Mouse (Mus musculus): ENCODE data around the gene Tns1. TPM values are rescaled to one million over a fixed set of nuclear protein-coding genes. Genes with fewer than 3 reads are reported as not detected.
A peak's percentile ranks its signal among the peaks of the same experiment; 100 is the strongest.

Tns1 gene
- polyA plus RNA-seq, 1 experiment, result 111 TPM

DNA sequence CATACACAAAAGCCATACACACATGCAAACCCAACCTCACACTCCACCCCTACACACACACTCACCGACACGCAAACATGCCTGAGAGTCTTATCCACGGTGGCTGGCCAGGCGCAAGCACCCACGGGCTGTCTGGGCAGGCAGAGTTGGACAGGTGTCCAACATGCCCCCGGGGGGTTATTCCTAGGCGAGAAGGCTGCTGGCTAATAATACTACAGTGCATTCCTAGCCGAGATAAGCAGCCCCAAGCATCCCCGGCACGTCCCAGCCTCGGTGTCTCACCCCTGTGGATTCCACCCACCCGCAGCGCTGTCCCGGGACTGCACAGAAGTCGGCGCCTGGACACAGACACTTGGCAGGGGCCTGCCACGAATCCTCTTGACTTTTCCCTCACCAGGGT lies 74.8 kb downstream of the Tns1 start:
- H3K4me2 ChIP-seq (ENCODE audit: low read depth), result peak overlapping the region; percentile 20
- no peak overlapping the region for H3K4me3 ChIP-seq
- H3K79me2 ChIP-seq (ENCODE audit: control insufficient read depth, insufficient read depth), result peaks cover 10% of the 10 kb centered on the region
- no peaks in the 10 kb centered on the region for H3K27me3 ChIP-seq (ENCODE audit: control insufficient read depth, insufficient read depth, insufficient read length)
- H3K36me3 ChIP-seq (ENCODE audit: control insufficient read depth, insufficient read depth), result no peaks in the 10 kb centered on the region
- H3ac ChIP-seq (ENCODE audit: control insufficient read depth, insufficient read length), result no peak overlapping the region
- TF ChIP-seq TCF12 (IDR thresholded peaks at IDR 0.05; ENCODE audit: insufficient read depth, poor library complexity, severe bottlenecking) (peak; percentile 68), E2F4 (IDR thresholded peaks at IDR 0.05; ENCODE audit: insufficient read depth) (no peak), POLR2AphosphoS2 (IDR thresholded peaks at IDR 0.05; ENCODE audit: insufficient read length, low read depth) (no peak), POLR2A (IDR thresholded peaks at IDR 0.05; ENCODE audit: insufficient read length, low read depth) (no peak), MYOD1 (IDR thresholded peaks at IDR 0.05; ENCODE audit: control insufficient read depth in 1 of 3, insufficient read length in 2 of 3, low read depth in 2 of 3) (peak in 2 of 3 experiments; percentile 87 to 93), SRF (IDR thresholded peaks at IDR 0.05; ENCODE audit: control insufficient read depth, insufficient read length, low read depth) (no peak), TCF3 (IDR thresholded peaks at IDR 0.05; ENCODE audit: insufficient read length, low read depth) (peak; percentile 36), REST (IDR thresholded peaks at IDR 0.05; ENCODE audit: insufficient read depth, insufficient read length) (no peak), MAX (IDR thresholded peaks at IDR 0.05; ENCODE audit: low read depth) (no peak), CEBPB (IDR thresholded peaks at IDR 0.05; ENCODE audit: insufficient read depth, poor library complexity, severe bottlenecking) (no peak), MYOG (IDR thresholded peaks at IDR 0.05; ENCODE audit: control insufficient read depth in 1 of 3, insufficient read depth in 1 of 3, insufficient read length in 2 of 3, low read depth in 2 of 3) (peak; percentile 20 to 92 (median 88))

DNA sequence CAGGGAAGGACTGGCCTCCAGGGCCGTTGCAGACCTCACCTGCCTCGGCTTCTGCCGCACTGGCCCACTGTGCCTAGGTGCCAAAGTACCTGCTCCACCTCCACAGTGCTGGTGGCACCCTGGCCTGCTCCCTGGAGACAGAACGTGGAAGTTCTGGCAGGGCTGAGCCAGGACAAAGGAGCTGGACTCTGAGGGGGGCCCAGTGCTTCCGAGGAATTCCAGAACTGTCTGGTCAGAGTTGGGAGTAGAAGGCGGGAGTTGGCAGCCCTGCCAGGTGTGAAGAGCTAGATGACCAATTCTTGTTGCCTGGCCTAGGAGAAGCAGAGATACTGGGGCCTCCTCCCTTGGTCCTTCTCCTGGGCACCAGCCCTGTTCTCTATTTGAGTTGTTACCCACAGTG lies 76.5 kb downstream of the Tns1 start:
- no peak overlapping the region for H3K4me2 ChIP-seq (ENCODE audit: low read depth)
- H3ac ChIP-seq (ENCODE audit: control insufficient read depth, insufficient read length), result no peak overlapping the region
- no peak overlapping the region for H3K4me3 ChIP-seq
- TF ChIP-seq MAX (IDR thresholded peaks at IDR 0.05; ENCODE audit: low read depth), result no peak
- TF ChIP-seq USF1 (IDR thresholded peaks at IDR 0.05; ENCODE audit: low read depth), result no peak
- TF ChIP-seq CEBPB (IDR thresholded peaks at IDR 0.05; ENCODE audit: insufficient read depth, poor library complexity, severe bottlenecking), result no peak
- TF ChIP-seq MYOD1 (IDR thresholded peaks at IDR 0.05; ENCODE audit: control insufficient read depth in 1 of 3, insufficient read length in 2 of 3, low read depth in 2 of 3), result no peak
- TF ChIP-seq MYOG (IDR thresholded peaks at IDR 0.05; ENCODE audit: control insufficient read depth in 1 of 3, insufficient read depth in 1 of 3, insufficient read length in 2 of 3, low read depth in 2 of 3), result no peak
- TF ChIP-seq TCF12 (IDR thresholded peaks at IDR 0.05; ENCODE audit: insufficient read depth, poor library complexity, severe bottlenecking), result no peak
- no peak for TF ChIP-seq POLR2A (IDR thresholded peaks at IDR 0.05; ENCODE audit: insufficient read length, low read depth)
- TF ChIP-seq SRF (IDR thresholded peaks at IDR 0.05; ENCODE audit: control insufficient read depth, insufficient read length, low read depth), result no peak
- no peak for TF ChIP-seq TCF3 (IDR thresholded peaks at IDR 0.05; ENCODE audit: insufficient read length, low read depth)
- TF ChIP-seq REST (IDR thresholded peaks at IDR 0.05; ENCODE audit: insufficient read depth, insufficient read length), result no peak
- no peak for TF ChIP-seq POLR2AphosphoS2 (IDR thresholded peaks at IDR 0.05; ENCODE audit: insufficient read length, low read depth)
- no peak for TF ChIP-seq E2F4 (IDR thresholded peaks at IDR 0.05; ENCODE audit: insufficient read depth)
- no peaks in the 10 kb centered on the region for H3K27me3 ChIP-seq (ENCODE audit: control insufficient read depth, insufficient read depth, insufficient read length)
- H3K36me3 ChIP-seq (ENCODE audit: control insufficient read depth, insufficient read depth), result no peaks in the 10 kb centered on the region
- H3K79me2 ChIP-seq (ENCODE audit: control insufficient read depth, insufficient read depth), result peaks cover under 1% of the 10 kb centered on the region

DNA sequence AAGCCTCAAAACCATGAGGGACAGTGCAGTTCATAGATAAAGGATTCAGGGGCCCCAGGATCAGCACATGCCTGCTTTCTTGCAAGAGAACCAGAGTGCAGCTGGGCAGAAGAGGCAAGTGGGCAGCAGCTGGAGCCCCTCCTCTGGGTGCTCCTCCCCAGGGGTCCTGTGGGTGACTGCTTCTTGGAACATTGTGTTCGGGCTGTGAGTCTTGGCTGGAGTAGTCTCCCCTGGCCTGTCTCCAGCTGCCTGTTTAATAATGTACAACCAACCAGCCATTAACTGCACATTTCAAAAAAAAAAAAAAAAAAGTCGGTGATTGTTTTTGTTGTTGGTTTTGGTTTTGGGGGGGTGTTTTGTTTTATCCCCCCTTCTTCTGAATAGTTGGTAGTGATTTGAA lies 76.9 kb downstream of the Tns1 start:
- Histone ChIP-seq H3ac (ENCODE audit: control insufficient read depth, insufficient read length) (no peak overlapping the region), H3K36me3 (ENCODE audit: control insufficient read depth, insufficient read depth) (no peaks in the 10 kb centered on the region), H3K4me2 (ENCODE audit: low read depth) (no peak overlapping the region), H3K27me3 (ENCODE audit: control insufficient read depth, insufficient read depth, insufficient read length) (no peaks in the 10 kb centered on the region), H3K79me2 (ENCODE audit: control insufficient read depth, insufficient read depth) (no peaks in the 10 kb centered on the region), H3K4me3 (no peak overlapping the region)
- TF ChIP-seq MYOD1 (IDR thresholded peaks at IDR 0.05; ENCODE audit: control insufficient read depth in 1 of 3, insufficient read length in 2 of 3, low read depth in 2 of 3), result peak in 1 of 3 experiments; percentile 2
- no peak for TF ChIP-seq MAX (IDR thresholded peaks at IDR 0.05; ENCODE audit: low read depth)
- TF ChIP-seq TCF3 (IDR thresholded peaks at IDR 0.05; ENCODE audit: insufficient read length, low read depth), result no peak

DNA sequence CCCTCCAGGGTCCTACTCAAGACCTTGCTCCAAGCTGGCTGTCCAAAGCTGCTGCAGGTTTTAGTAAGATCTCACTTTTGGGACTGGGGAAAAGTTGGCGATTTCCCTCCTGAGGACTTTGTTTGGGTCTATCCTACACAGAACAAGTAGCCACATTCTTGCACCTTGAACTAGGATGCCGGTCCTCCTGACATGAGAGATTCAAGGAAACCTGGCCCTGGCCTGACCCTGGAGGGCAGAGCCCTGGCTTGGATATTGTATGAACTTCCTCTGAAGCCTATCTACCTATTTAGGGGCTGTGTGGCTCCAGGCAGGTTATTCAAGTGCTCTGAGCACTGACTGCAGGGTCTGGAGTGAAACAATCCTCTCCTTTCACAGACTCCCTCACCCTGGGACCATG lies 79.2 kb downstream of the Tns1 start:
- no peaks in the 10 kb centered on the region for H3K79me2 ChIP-seq (ENCODE audit: control insufficient read depth, insufficient read depth)
- no peaks in the 10 kb centered on the region for H3K36me3 ChIP-seq (ENCODE audit: control insufficient read depth, insufficient read depth)
- no peak overlapping the region for H3K4me3 ChIP-seq
- TF ChIP-seq E2F4 (IDR thresholded peaks at IDR 0.05; ENCODE audit: insufficient read depth) (no peak), TCF3 (IDR thresholded peaks at IDR 0.05; ENCODE audit: insufficient read length, low read depth) (no peak), USF1 (IDR thresholded peaks at IDR 0.05; ENCODE audit: low read depth) (no peak), CEBPB (IDR thresholded peaks at IDR 0.05; ENCODE audit: insufficient read depth, poor library complexity, severe bottlenecking) (no peak), MYOD1 (IDR thresholded peaks at IDR 0.05; ENCODE audit: control insufficient read depth in 1 of 3, insufficient read length in 2 of 3, low read depth in 2 of 3) (no peak), MAX (IDR thresholded peaks at IDR 0.05; ENCODE audit: low read depth) (no peak), POLR2A (IDR thresholded peaks at IDR 0.05; ENCODE audit: insufficient read length, low read depth) (no peak), POLR2AphosphoS2 (IDR thresholded peaks at IDR 0.05; ENCODE audit: insufficient read length, low read depth) (no peak), SRF (IDR thresholded peaks at IDR 0.05; ENCODE audit: control insufficient read depth, insufficient read length, low read depth) (no peak), REST (IDR thresholded peaks at IDR 0.05; ENCODE audit: insufficient read depth, insufficient read length) (no peak), TCF12 (IDR thresholded peaks at IDR 0.05; ENCODE audit: insufficient read depth, poor library complexity, severe bottlenecking) (no peak), MYOG (IDR thresholded peaks at IDR 0.05; ENCODE audit: control insufficient read depth in 1 of 3, insufficient read depth in 1 of 3, insufficient read length in 2 of 3, low read depth in 2 of 3) (no peak)
- H3K4me2 ChIP-seq (ENCODE audit: low read depth), result no peak overlapping the region
- H3K27me3 ChIP-seq (ENCODE audit: control insufficient read depth, insufficient read depth, insufficient read length), result no peaks in the 10 kb centered on the region
- H3ac ChIP-seq (ENCODE audit: control insufficient read depth, insufficient read length), result no peak overlapping the region

DNA sequence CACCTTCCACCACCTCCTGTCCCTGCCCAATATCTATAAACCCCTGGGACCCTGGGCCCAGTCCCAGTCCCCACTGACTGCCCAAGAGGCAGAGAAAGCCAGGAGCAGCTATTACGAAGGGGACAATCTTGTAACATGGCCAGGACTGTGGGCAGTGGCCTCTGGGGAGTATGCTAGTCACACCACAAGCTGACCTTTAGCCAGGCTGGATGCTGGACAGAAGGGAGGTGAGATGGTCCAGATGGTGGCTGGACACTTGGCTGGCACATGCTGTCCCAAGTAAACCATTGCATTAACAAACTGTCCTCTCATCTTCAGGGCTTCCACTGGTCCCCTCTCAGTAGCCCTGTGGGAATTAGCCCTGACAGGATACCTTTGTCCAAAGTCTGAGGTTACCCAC lies 79.8 kb downstream of the Tns1 start:
- H3K79me2 ChIP-seq (ENCODE audit: control insufficient read depth, insufficient read depth), result no peaks in the 10 kb centered on the region
- peak overlapping the region; percentile 21 for H3K4me2 ChIP-seq (ENCODE audit: low read depth)
- H3K4me3 ChIP-seq, result no peak overlapping the region
- no peak overlapping the region for H3ac ChIP-seq (ENCODE audit: control insufficient read depth, insufficient read length)
- no peaks in the 10 kb centered on the region for H3K27me3 ChIP-seq (ENCODE audit: control insufficient read depth, insufficient read depth, insufficient read length)
- TF ChIP-seq REST (IDR thresholded peaks at IDR 0.05; ENCODE audit: insufficient read depth, insufficient read length) (no peak), MYOG (IDR thresholded peaks at IDR 0.05; ENCODE audit: control insufficient read depth in 1 of 3, insufficient read depth in 1 of 3, insufficient read length in 2 of 3, low read depth in 2 of 3) (peak in 1 of 3 experiments; percentile 36), MYOD1 (IDR thresholded peaks at IDR 0.05; ENCODE audit: control insufficient read depth in 1 of 3, insufficient read length in 2 of 3, low read depth in 2 of 3) (peak in 1 of 3 experiments; percentile 62), TCF3 (IDR thresholded peaks at IDR 0.05; ENCODE audit: insufficient read length, low read depth) (no peak), POLR2A (IDR thresholded peaks at IDR 0.05; ENCODE audit: insufficient read length, low read depth) (no peak)
- no peaks in the 10 kb centered on the region for H3K36me3 ChIP-seq (ENCODE audit: control insufficient read depth, insufficient read depth)
